Mouse (Mus musculus) embryonic facial prominence, embryonic 14.5 days (tissue): Measurements from ENCODE around the gene Plau. TPM values are rescaled to one million over a fixed set of nuclear protein-coding genes. Genes with fewer than 3 reads are reported as not detected.

ENCODE experiments used
- ATAC-seq: fragments of 200-750 bp; cut with Nextera tagmentation; 2 replicates; pipeline ENCODE4 v1.8.0; 2017; ENCODE audit warnings: low read depth, moderate number of reproducible peaks, moderate TSS enrichment
- DNase-seq: peaks from one replicate; pipeline ENCODE4 v3.0.0-alpha.2; 2015; ENCODE audit warnings: low spot score
- H3K27ac ChIP-seq: fragments of 300-500 bp; sonication (generic); replicated peaks from 2 replicates; pipeline ENCODE4 v1.5.1; 2014; ENCODE audit warnings: low read depth, mild to moderate bottlenecking, low read length, moderate library complexity
- H3K27me3 ChIP-seq: fragments of 300-500 bp; sonication (generic); replicated peaks from 2 replicates; pipeline ENCODE4 v1.6.1; 2014; ENCODE audit warnings: low read length; ENCODE audit not compliant: control insufficient read depth, insufficient read depth
- H3K36me3 ChIP-seq: fragments of 300-500 bp; sonication (generic); 2 replicates; pipeline ENCODE4 v1.6.1; 2014; ENCODE audit warnings: low read length, mixed read lengths; ENCODE audit not compliant: control insufficient read depth, insufficient read depth
- H3K4me1 ChIP-seq: fragments of 300-500 bp; sonication (generic); 2 replicates; pipeline ENCODE4 v1.6.1; 2014; ENCODE audit warnings: antibody characterized with exemption, low read length; ENCODE audit not compliant: control insufficient read depth, insufficient read depth
- H3K4me2 ChIP-seq: fragments of 300-500 bp; sonication (generic); 2 replicates; pipeline ENCODE4 v1.6.1; 2014; ENCODE audit warnings: low read depth, mild to moderate bottlenecking, low read length, moderate library complexity, mixed read lengths
- H3K4me3 ChIP-seq: fragments of 300-500 bp; sonication (generic); 2 replicates; pipeline ENCODE4 v1.5.1; 2014; ENCODE audit warnings: low read depth, mild to moderate bottlenecking, low read length
- H3K9ac ChIP-seq: fragments of 300-500 bp; sonication (generic); 2 replicates; pipeline ENCODE4 v1.6.1; 2014; ENCODE audit warnings: low read depth, mild to moderate bottlenecking, low read length, moderate library complexity, mixed read lengths
- H3K9me3 ChIP-seq: fragments of 300-500 bp; sonication (generic); 2 replicates; pipeline ENCODE4 v1.6.1; 2016; ENCODE audit warnings: low read length; ENCODE audit not compliant: control insufficient read depth
- WGBS: fragments of 180-500 bp; shearing (Covaris S2); extraction: QIAGEN DNeasy Blood & Tissue Kit; methylation state at CpG from one replicate; pipeline ENCODE4 v1.1.7; 2014; 5-methylcytosine and 5-hydroxymethylcytosine counted together
- polyA plus RNA-seq: library from polyadenylated mRNA; unstranded; fragments of >200 nt; fragmentation: Nextera tagmentation; extraction: Ambion mirVana; gene quantifications from 2 replicates; pipeline ENCODE4 v1.2.1, GENCODE M21; 2014

Gene Plau
- polyA plus RNA-seq, 1 experiment from 2014 or later = 2.5 TPM

- Histone ChIP-seq H3K4me2 (no peak overlapping the region), H3K9me3 (no peaks in the 10 kb centered on the region), H3K4me3 (no peak overlapping the region), H3K9ac (no peak overlapping the region), H3K27me3 (no peaks in the 10 kb centered on the region), H3K36me3 (no peaks in the 10 kb centered on the region), H3K27ac (no peak overlapping the region), H3K4me1 (no peaks in the 10 kb centered on the region)
- WGBS = 77% methylated on average over 5 of the region's 5 CpGs
- ATAC-seq (no peak), DNase-seq (no peak)
Observed at GRCm38 (mm10) chr14:20861559-20861958, 25.1 kb downstream of the Plau start.

DNA sequence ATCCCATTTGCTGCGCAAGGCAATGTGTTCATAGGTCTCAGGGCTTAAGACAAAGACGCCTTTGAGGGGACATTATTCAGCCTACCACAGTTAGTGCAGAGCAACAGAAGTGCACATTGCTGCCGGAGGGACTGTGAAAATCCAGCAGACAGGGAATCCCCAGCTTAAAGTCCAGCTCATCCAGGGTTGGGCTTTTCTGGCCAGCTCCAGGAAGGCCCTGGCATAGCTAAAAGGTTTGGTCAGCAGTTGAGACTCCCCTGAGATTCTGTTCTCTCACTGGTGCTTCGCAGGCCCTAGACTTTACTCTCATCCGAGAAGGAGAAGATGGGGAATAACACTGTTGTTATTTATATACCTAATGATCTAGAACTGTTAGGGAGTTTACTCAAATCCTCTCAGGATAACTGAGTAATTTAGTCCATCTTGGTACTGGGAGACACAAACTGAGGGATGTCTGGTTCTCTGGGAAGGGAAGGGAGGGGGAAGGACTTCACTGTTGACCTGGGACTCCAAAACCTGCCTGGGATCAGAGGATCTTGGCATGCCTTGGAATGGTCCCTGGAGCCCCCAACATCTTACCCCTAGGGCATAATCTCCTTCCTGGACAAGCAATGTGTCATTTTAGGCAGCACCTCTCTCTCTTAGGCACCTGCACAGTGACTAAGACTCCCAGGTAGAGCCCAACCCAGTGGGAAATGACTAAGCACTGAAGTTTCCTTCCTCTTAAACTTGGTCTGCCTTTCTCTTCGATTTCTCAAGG is 27.0 kb downstream of the Plau start:
- WGBS = 57% methylated on average over 6 of the region's 6 CpGs
- no peaks in the 10 kb centered on the region for H3K9me3 ChIP-seq
- no peaks in the 10 kb centered on the region for H3K4me1 ChIP-seq
- no peak for DNase-seq
- no peaks in the 10 kb centered on the region for H3K27me3 ChIP-seq
- H3K9ac ChIP-seq = no peak overlapping the region
- H3K27ac ChIP-seq = no peak overlapping the region
- ATAC-seq = no peak
- no peak overlapping the region for H3K4me2 ChIP-seq
- no peak overlapping the region for H3K4me3 ChIP-seq
- no peaks in the 10 kb centered on the region for H3K36me3 ChIP-seq

DNA sequence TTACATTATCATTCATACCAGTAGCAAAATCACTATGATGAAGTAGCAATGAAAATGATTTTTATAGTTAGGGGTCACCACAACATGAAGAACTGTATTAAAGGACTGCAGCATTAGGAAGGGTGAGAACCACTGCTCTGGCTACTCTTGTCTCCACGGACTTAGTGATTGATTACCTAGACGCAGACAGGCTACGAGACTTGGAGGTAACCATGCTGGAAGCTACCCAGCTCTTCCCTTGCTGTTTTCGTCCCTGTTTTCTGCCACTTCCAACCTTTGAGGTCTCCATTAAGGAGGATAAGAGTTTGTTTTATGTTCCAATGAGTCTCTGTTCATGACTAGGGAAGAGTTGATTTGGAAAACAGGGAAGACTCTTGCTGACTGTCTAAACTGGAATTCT is 27.7 kb downstream of the Plau start:
- ATAC-seq = no peak
- Histone ChIP-seq H3K4me3 (no peak overlapping the region), H3K27ac (no peak overlapping the region), H3K36me3 (no peaks in the 10 kb centered on the region), H3K9ac (no peak overlapping the region), H3K27me3 (no peaks in the 10 kb centered on the region), H3K4me1 (no peaks in the 10 kb centered on the region), H3K4me2 (no peak overlapping the region), H3K9me3 (no peaks in the 10 kb centered on the region)
- no peak for DNase-seq
- 70% methylated on average over 4 of the region's 4 CpGs for WGBS

- ATAC-seq (no peak), DNase-seq (no peak)
- Histone ChIP-seq H3K27ac (no peak overlapping the region), H3K4me3 (no peak overlapping the region), H3K4me1 (no peaks in the 10 kb centered on the region), H3K27me3 (no peaks in the 10 kb centered on the region), H3K4me2 (no peak overlapping the region), H3K9ac (no peak overlapping the region), H3K36me3 (no peaks in the 10 kb centered on the region), H3K9me3 (no peaks in the 10 kb centered on the region)
- 78% methylated on average over 8 of the region's 8 CpGs for WGBS
Observed at GRCm38 (mm10) chr14:20865604-20866003, 29.1 kb downstream of the Plau start.

DNA sequence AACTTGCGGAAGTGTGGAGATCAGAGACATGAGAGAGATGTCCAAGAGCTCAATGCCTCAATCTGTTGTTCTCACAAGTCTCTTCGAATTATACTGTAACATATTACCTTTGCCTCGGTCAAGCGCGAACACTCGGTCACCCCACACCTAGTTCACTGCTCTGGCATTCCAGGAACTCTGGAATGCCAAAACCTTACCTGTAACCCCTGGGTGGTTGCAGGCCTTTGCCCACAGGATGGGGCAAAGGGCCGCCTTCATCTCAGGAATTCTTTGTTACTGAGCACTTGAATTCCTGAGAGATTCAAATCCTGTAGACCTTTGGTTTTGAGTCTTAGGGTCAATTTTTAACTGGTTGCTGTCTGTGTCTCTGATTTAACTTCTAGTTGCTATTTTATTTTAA is 29.9 kb downstream of the Plau start:
- Histone ChIP-seq H3K36me3 (no peaks in the 10 kb centered on the region), H3K4me1 (no peaks in the 10 kb centered on the region), H3K9me3 (no peaks in the 10 kb centered on the region), H3K27ac (no peak overlapping the region), H3K27me3 (no peaks in the 10 kb centered on the region), H3K4me2 (no peak overlapping the region), H3K4me3 (no peak overlapping the region), H3K9ac (no peak overlapping the region)
- ATAC-seq = no peak
- WGBS = 87% methylated on average over 7 of the region's 7 CpGs
- DNase-seq = no peak

DNA sequence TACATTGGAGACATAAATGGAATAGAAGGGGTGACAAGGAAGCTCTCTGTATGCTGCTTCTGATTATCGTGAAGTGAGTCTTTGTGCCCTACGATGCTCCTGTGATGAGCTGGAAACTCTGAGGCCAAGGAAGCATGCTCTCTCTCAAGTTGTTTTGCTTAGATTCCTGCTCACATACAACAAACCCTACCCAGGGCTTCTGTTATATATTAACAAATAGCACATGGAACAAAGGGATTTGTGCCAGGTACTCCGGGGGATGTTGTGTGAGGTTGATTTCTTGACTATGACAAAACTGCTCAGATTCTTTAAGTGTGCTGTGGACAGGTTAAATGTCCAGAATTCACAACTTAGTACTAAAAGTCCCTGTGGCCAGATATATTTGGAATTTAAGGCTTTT is 33.6 kb downstream of the Plau start:
- Histone ChIP-seq H3K4me2 (no peak overlapping the region), H3K27me3 (no peaks in the 10 kb centered on the region), H3K4me1 (no peaks in the 10 kb centered on the region), H3K27ac (no peak overlapping the region), H3K4me3 (no peak overlapping the region), H3K9ac (no peak overlapping the region), H3K9me3 (no peaks in the 10 kb centered on the region), H3K36me3 (no peaks in the 10 kb centered on the region)
- DNase-seq = no peak
- ATAC-seq = no peak
- WGBS = 75% methylated on average over 3 of the region's 3 CpGs

- Histone ChIP-seq H3K4me1 (no peaks in the 10 kb centered on the region), H3K4me3 (no peak overlapping the region), H3K27ac (no peak overlapping the region), H3K27me3 (no peaks in the 10 kb centered on the region), H3K36me3 (no peaks in the 10 kb centered on the region), H3K4me2 (no peak overlapping the region), H3K9ac (no peak overlapping the region), H3K9me3 (no peaks in the 10 kb centered on the region)
- DNase-seq = peak; percentile 13
- WGBS = 77% methylated on average over 1 of the region's 1 CpGs
- no peak for ATAC-seq
Observed at GRCm38 (mm10) chr14:20871495-20871894, 35.0 kb downstream of the Plau start.

- 0 out of 2 replicates have a peak overlapping the region, but pooled peaks have one; percentile 7 for H3K4me2 ChIP-seq
- ATAC-seq (no peak; the same call in 1 of the 2 replicates), DNase-seq (peak; percentile 86)
- H3K4me1 ChIP-seq = no peaks in the 10 kb centered on the region
- no peak overlapping the region for H3K4me3 ChIP-seq
- H3K36me3 ChIP-seq = no peaks in the 10 kb centered on the region
- WGBS = 2% methylated on average over 8 of the region's 8 CpGs
- H3K9me3 ChIP-seq = no peaks in the 10 kb centered on the region
- H3K9ac ChIP-seq = no peak overlapping the region
- 0 out of 2 replicates have a peak overlapping the region, but pooled peaks have one; percentile 35 for H3K27ac ChIP-seq
- no peaks in the 10 kb centered on the region for H3K27me3 ChIP-seq
Observed at GRCm38 (mm10) chr14:20873307-20873706, 36.8 kb downstream of the Plau start.

DNA sequence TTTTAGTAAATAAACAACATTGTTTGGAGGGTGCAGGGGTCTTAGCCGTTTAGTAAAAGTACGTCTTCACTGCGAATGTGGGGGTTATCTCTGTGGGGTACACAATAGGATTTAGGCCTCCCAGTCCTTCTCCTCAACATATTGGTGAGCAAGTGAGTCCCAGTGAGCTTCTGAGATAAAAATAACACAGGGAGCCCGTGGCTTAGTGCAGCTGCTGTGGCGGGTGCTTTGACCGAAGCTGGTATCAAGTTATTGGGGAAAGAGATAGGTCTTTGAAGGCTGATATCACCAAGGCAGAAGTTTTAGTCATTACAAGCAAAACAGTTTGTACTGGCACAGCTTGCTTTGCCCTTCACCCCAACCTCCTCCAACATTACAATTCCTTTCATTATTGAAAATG is 37.5 kb downstream of the Plau start:
- ATAC-seq = no peak
- Histone ChIP-seq H3K4me1 (no peaks in the 10 kb centered on the region), H3K9me3 (no peaks in the 10 kb centered on the region), H3K27me3 (no peaks in the 10 kb centered on the region), H3K27ac (0 out of 2 replicates have a peak overlapping the region, but pooled peaks have one; percentile 35), H3K4me3 (no peak overlapping the region), H3K9ac (no peak overlapping the region), H3K4me2 (0 out of 2 replicates have a peak overlapping the region, but pooled peaks have one; percentile 7), H3K36me3 (no peaks in the 10 kb centered on the region)
- WGBS = 38% methylated on average over 6 of the region's 6 CpGs
- DNase-seq = no peak
